Mouse (Mus musculus): ENCODE measurements around the gene Serinc4. TPM values are rescaled to one million over a fixed set of nuclear protein-coding genes. Genes with fewer than 3 reads are reported as not detected.
"Not testable (repeated sequence)": the region's sequence is repeated elsewhere in the genome, so short reads cannot be mapped to it uniquely, and the experiment has no call there.

The Serinc4 gene
- total and polyA plus RNA-seq, 3 experiments = 0.38 to 1.2 TPM; not detected in 1

- peak; percentile 50 for DNase-seq (ENCODE audit: low read depth, low spot score)
- peaks cover 0 to 2% of the 10 kb centered on the region in 2 experiments; a peak in 3 of 4 replicates for H3K4me1 ChIP-seq (ENCODE audit: control insufficient read depth in 1 of 2, insufficient read depth in 2 of 2, low read length in 2 of 2)
- no peaks in the 10 kb centered on the region for H3K27me3 ChIP-seq (ENCODE audit: control insufficient read depth in 1 of 2, insufficient read depth in 2 of 2, low read length in 2 of 2)
- H3K9me3 ChIP-seq (replicated peaks; ENCODE audit: insufficient read depth, low read length) = no peaks in the 10 kb centered on the region
- TF ChIP-seq MXI1 (IDR thresholded peaks at IDR 0.05; ENCODE audit: low read depth, low read length) (0 out of 2 replicates have a peak, but pooled peaks have one; percentile 7), BHLHE40 (IDR thresholded peaks at IDR 0.05; ENCODE audit: borderline replicate concordance, low read depth, low read length) (no peak), POLR2AphosphoS5 (IDR thresholded peaks at IDR 0.05; ENCODE audit: borderline replicate concordance, low read depth, low read length) (no peak), MYB (IDR thresholded peaks at IDR 0.05; ENCODE audit: low read depth, low read length) (no peak), GATA1 (IDR thresholded peaks at IDR 0.05; ENCODE audit: low read depth, low read length) (no peak), ZKSCAN1 (IDR thresholded peaks at IDR 0.05; ENCODE audit: low read depth, low read length) (no peak), ETS1 (IDR thresholded peaks at IDR 0.05; ENCODE audit: low read depth, low read length) (no peak), TAL1 (IDR thresholded peaks at IDR 0.05; ENCODE audit: low read length) (no peak), ZNF384 (IDR thresholded peaks at IDR 0.05; ENCODE audit: low read depth, low read length) (no peak), MAZ (IDR thresholded peaks at IDR 0.05; ENCODE audit: low read depth, low read length) (no peak), USF1 (IDR thresholded peaks at IDR 0.05; ENCODE audit: low read depth, low read length) (no peak), MEF2A (IDR thresholded peaks at IDR 0.05; ENCODE audit: extremely low read depth, insufficient replicate concordance, low read depth, low read length, poor library complexity, severe bottlenecking) (no peak), SIN3A (IDR thresholded peaks at IDR 0.05; ENCODE audit: low read length) (no peak), POLR2A (IDR thresholded peaks at IDR 0.05; ENCODE audit: control insufficient read depth in 1 of 2, insufficient read depth in 1 of 2, low read depth in 1 of 2, low read length in 2 of 2, poor library complexity in 1 of 2) (0 out of 4 replicates have a peak, but pooled peaks of 1 of the 2 experiments have one; percentile 30)
- H3K36me3 ChIP-seq (ENCODE audit: control insufficient read depth in 1 of 2, insufficient read depth in 2 of 2, low read length in 2 of 2) = peaks cover 0 to 2% of the 10 kb centered on the region in 2 experiments; a peak in 2 of 4 replicates
- peak overlapping the region; percentile 91 for H3K9ac ChIP-seq (ENCODE audit: control insufficient read depth, low read depth, low read length, poor library complexity, severe bottlenecking)
- peak overlapping the region; percentile 72 to 90 for H3K4me3 ChIP-seq (ENCODE audit: control insufficient read depth in 1 of 2, insufficient read depth in 1 of 2, low read depth in 2 of 2, low read length in 2 of 2)
- peaks cover 6% of the 10 kb centered on the region for H3K79me2 ChIP-seq (ENCODE audit: control insufficient read depth, insufficient read depth, low read length, poor library complexity)
- peak overlapping the region; percentile 95 for H3K27ac ChIP-seq (ENCODE audit: control insufficient read depth, low read depth, low read length)
Observed at GRCm38 (mm10) chr2:121474180-121474535, 17.6 kb upstream of the Serinc4 start.

GRCm38 (mm10) chr2:121473301-121474179, 17.0 kb upstream of the Serinc4 start, which contains the start of gene Mfap1b:
Gene Mfap1b, minus strand, starts transcription at chr2:121474067.
- Histone ChIP-seq H3K27ac (ENCODE audit: control insufficient read depth, low read depth, low read length) (peak within 1 kb of the TSS; percentile 95), H3K4me3 (ENCODE audit: control insufficient read depth in 1 of 2, insufficient read depth in 1 of 2, low read depth in 2 of 2, low read length in 2 of 2) (peak within 1 kb of the TSS; percentile 72 to 90), H3K9ac (ENCODE audit: control insufficient read depth, low read depth, low read length, poor library complexity, severe bottlenecking) (peak within 1 kb of the TSS; percentile 91)
- not testable (repeated sequence) for H3K4me1 ChIP-seq (ENCODE audit: control insufficient read depth in 1 of 2, insufficient read depth in 2 of 2, low read length in 2 of 2); H3K36me3 ChIP-seq (ENCODE audit: control insufficient read depth in 1 of 2, insufficient read depth in 2 of 2, low read length in 2 of 2); H3K27me3 ChIP-seq (ENCODE audit: control insufficient read depth in 1 of 2, insufficient read depth in 2 of 2, low read length in 2 of 2); H3K9me3 ChIP-seq (replicated peaks; ENCODE audit: insufficient read depth, low read length); H3K79me2 ChIP-seq (ENCODE audit: control insufficient read depth, insufficient read depth, low read length, poor library complexity)
- TF ChIP-seq NRF1 (IDR thresholded peaks at IDR 0.05; ENCODE audit: insufficient read depth, low read depth, low read length, poor library complexity, severe bottlenecking) (peak; percentile 63), ETS1 (IDR thresholded peaks at IDR 0.05; ENCODE audit: low read depth, low read length) (peak; percentile 49; the same call in 1 of the 2 replicates), NELFE (IDR thresholded peaks at IDR 0.05; ENCODE audit: low read depth, low read length) (peak; percentile 72), POLR2AphosphoS2 (IDR thresholded peaks at IDR 0.05; ENCODE audit: low read length) (peak; percentile 61; the same call in 1 of the 2 replicates), TCF12 (IDR thresholded peaks at IDR 0.05; ENCODE audit: low read depth, low read length) (peak; percentile 55), ELF1 (IDR thresholded peaks at IDR 0.05; ENCODE audit: low read depth, low read length) (peak; percentile 83), MAZ (IDR thresholded peaks at IDR 0.05; ENCODE audit: low read depth, low read length) (0 out of 2 replicates have a peak, but pooled peaks have one; percentile 45), POLR2A (IDR thresholded peaks at IDR 0.05; ENCODE audit: control insufficient read depth in 1 of 2, insufficient read depth in 1 of 2, low read depth in 1 of 2, low read length in 2 of 2, poor library complexity in 1 of 2) (peak; percentile 49 to 68; a peak in 3 of 4 replicates), SIN3A (IDR thresholded peaks at IDR 0.05; ENCODE audit: low read length) (peak; percentile 97), MAX (IDR thresholded peaks at IDR 0.05; ENCODE audit: low read length) (peak; percentile 29; the same call in 1 of the 2 replicates), HCFC1 (IDR thresholded peaks at IDR 0.05; ENCODE audit: low read depth, low read length) (peak; percentile 87), KAT2A (conservative IDR thresholded peaks at IDR 0.05; ENCODE audit: low read depth, low read length) (peak; percentile 71), TBP (IDR thresholded peaks at IDR 0.05; ENCODE audit: low read depth, low read length) (peak; percentile 70; the same call in 1 of the 2 replicates), MXI1 (IDR thresholded peaks at IDR 0.05; ENCODE audit: low read depth, low read length) (peak; percentile 74), ZMIZ1 (IDR thresholded peaks at IDR 0.05; ENCODE audit: low read depth, low read length) (peak; percentile 81)
- DNase-seq (ENCODE audit: low read depth, low spot score) = peak; percentile 96
